Mouse (Mus musculus) thymus, adult 2 months (tissue): ENCODE results near the gene Pwwp2b. TPM values are rescaled to one million over a fixed set of nuclear protein-coding genes. Genes with fewer than 3 reads are reported as not detected.

ENCODE experiments used
- DNase-seq: peaks from one replicate; pipeline ENCODE4 v3.0.0; 2021
- H3K27ac ChIP-seq: fragments of 200-500 bp; 2 replicates; pipeline ENCODE4 v1.5.1; 2012; ENCODE audit warnings: low read length, control low read depth; ENCODE audit not compliant: control insufficient read depth, insufficient read depth
- H3K27me3 ChIP-seq: fragments of 200-500 bp; 2 replicates; pipeline ENCODE4 v1.6.1; 2012; ENCODE audit warnings: mild to moderate bottlenecking, low read length, moderate library complexity, mixed read lengths; ENCODE audit not compliant: control insufficient read depth, insufficient read depth
- H3K36me3 ChIP-seq: fragments of 200-500 bp; 2 replicates; pipeline ENCODE4 v1.6.1; 2012; ENCODE audit warnings: mild to moderate bottlenecking, low read length, moderate library complexity; ENCODE audit not compliant: control insufficient read depth, insufficient read depth
- H3K4me1 ChIP-seq: fragments of 200-500 bp; replicated peaks from 2 replicates; pipeline ENCODE4 v1.6.1; 2012; ENCODE audit warnings: low read length; ENCODE audit not compliant: control insufficient read depth, insufficient read depth
- H3K4me3 ChIP-seq: fragments of 200-500 bp; 2 replicates; pipeline ENCODE4 v1.5.1; 2012; ENCODE audit warnings: mild to moderate bottlenecking, low read length, control low read depth, moderate library complexity; ENCODE audit not compliant: control insufficient read depth, insufficient read depth
- CTCF ChIP-seq: fragments of 200-500 bp; IDR thresholded peaks from 2 replicates; pipeline ENCODE4 v1.5.1; 2012; ENCODE audit warnings: mild to moderate bottlenecking, control low read depth, low read length, moderate library complexity, borderline replicate concordance; ENCODE audit not compliant: control insufficient read depth, poor library complexity, insufficient read depth; ENCODE audit errors: extremely low read depth
- POLR2A ChIP-seq: fragments of 200-500 bp; IDR thresholded peaks from 2 replicates; pipeline ENCODE4 v1.6.1; 2012; ENCODE audit warnings: mild to moderate bottlenecking, low read length, control low read depth, moderate library complexity; ENCODE audit not compliant: control insufficient read depth, poor library complexity, insufficient read depth; ENCODE audit errors: extremely low read depth
- WGBS: fragments of 180-500 bp; shearing (Covaris S2); methylation state at CpG from one replicate; pipeline ENCODE4 v1.1.7; 2018; 5-methylcytosine and 5-hydroxymethylcytosine counted together
- polyA plus RNA-seq: library from polyadenylated mRNA; depleted of rRNA; stranded (reverse); fragments of >200 nt; gene quantifications from 2 replicates; pipeline ENCODE4 v1.2.3, GENCODE M21; 2012

Pwwp2b gene
- polyA plus RNA-seq, 1 experiment, result 7.4 TPM

GRCm38 (mm10) chr7:139307056-139307455 lies 58.8 kb downstream of the Pwwp2b start:
- DNase-seq, result no peak
- no peaks in the 10 kb centered on the region for H3K4me1 ChIP-seq
- H3K27ac ChIP-seq, result no peak overlapping the region
- no peak overlapping the region for H3K4me3 ChIP-seq
- no peaks in the 10 kb centered on the region for H3K27me3 ChIP-seq
- TF ChIP-seq CTCF (no peak), POLR2A (no peak)
- H3K36me3 ChIP-seq, result no peaks in the 10 kb centered on the region
- 65% methylated on average over 2 of the region's 2 CpGs for WGBS

- Histone ChIP-seq H3K4me3 (no peak overlapping the region), H3K4me1 (no peaks in the 10 kb centered on the region), H3K36me3 (no peaks in the 10 kb centered on the region), H3K27ac (no peak overlapping the region), H3K27me3 (no peaks in the 10 kb centered on the region)
- no peak for DNase-seq
- no peak for TF ChIP-seq CTCF
- WGBS, result 89% methylated on average over 8 of the region's 8 CpGs
Observed at GRCm38 (mm10) chr7:139308140-139308895, 60.0 kb downstream of the Pwwp2b start.

GRCm38 (mm10) chr7:139309106-139309505 lies 60.8 kb downstream of the Pwwp2b start:
- Histone ChIP-seq H3K27me3 (no peaks in the 10 kb centered on the region), H3K27ac (no peak overlapping the region), H3K36me3 (no peaks in the 10 kb centered on the region), H3K4me1 (no peaks in the 10 kb centered on the region), H3K4me3 (no peak overlapping the region)
- WGBS, result 87% methylated on average over 2 of the region's 2 CpGs
- no peak for TF ChIP-seq POLR2A
- no peak for DNase-seq

- Histone ChIP-seq H3K36me3 (no peaks in the 10 kb centered on the region), H3K27me3 (no peaks in the 10 kb centered on the region), H3K4me1 (no peaks in the 10 kb centered on the region), H3K4me3 (no peak overlapping the region), H3K27ac (no peak overlapping the region)
- no peak for TF ChIP-seq CTCF
- no peak for TF ChIP-seq POLR2A
- 90% methylated on average over 6 of the region's 6 CpGs for WGBS
- DNase-seq, result no peak
Observed at GRCm38 (mm10) chr7:139310487-139310951, 62.2 kb downstream of the Pwwp2b start.

- Histone ChIP-seq H3K4me1 (no peaks in the 10 kb centered on the region), H3K4me3 (no peak overlapping the region), H3K27ac (no peak overlapping the region), H3K36me3 (no peaks in the 10 kb centered on the region), H3K27me3 (no peaks in the 10 kb centered on the region)
- TF ChIP-seq POLR2A, result no peak
- TF ChIP-seq CTCF, result no peak
- DNase-seq, result no peak
- 97% methylated on average over 5 of the region's 5 CpGs for WGBS
Observed at GRCm38 (mm10) chr7:139312686-139313085, 64.4 kb downstream of the Pwwp2b start.

- H3K36me3 ChIP-seq, result no peaks in the 10 kb centered on the region
- H3K27ac ChIP-seq, result no peak overlapping the region
- H3K4me1 ChIP-seq, result no peaks in the 10 kb centered on the region
- H3K27me3 ChIP-seq, result no peaks in the 10 kb centered on the region
- DNase-seq, result no peak
- 72% methylated on average over 5 of the region's 5 CpGs for WGBS
- TF ChIP-seq POLR2A (no peak), CTCF (no peak)
- H3K4me3 ChIP-seq, result no peak overlapping the region
Observed at GRCm38 (mm10) chr7:139313413-139313812, 65.1 kb downstream of the Pwwp2b start.

- H3K36me3 ChIP-seq, result no peaks in the 10 kb centered on the region
- 80% methylated on average over 3 of the region's 3 CpGs for WGBS
- no peak for TF ChIP-seq POLR2A
- TF ChIP-seq CTCF, result no peak
- no peaks in the 10 kb centered on the region for H3K4me1 ChIP-seq
- no peak overlapping the region for H3K4me3 ChIP-seq
- no peak overlapping the region for H3K27ac ChIP-seq
- no peaks in the 10 kb centered on the region for H3K27me3 ChIP-seq
- DNase-seq, result no peak
Observed at GRCm38 (mm10) chr7:139314716-139315115, 66.4 kb downstream of the Pwwp2b start.
